Mouse (Mus musculus): ENCODE measurements around the gene Ndufc2. TPM values are rescaled to one million over a fixed set of nuclear protein-coding genes. Genes with fewer than 3 reads are reported as not detected.

The Ndufc2 gene
- polyA plus RNA-seq (2015; fragmentation: Nextera tagmentation; extraction: Ambion mirVana) = 422 and 512 TPM in 2 replicates

DNA sequence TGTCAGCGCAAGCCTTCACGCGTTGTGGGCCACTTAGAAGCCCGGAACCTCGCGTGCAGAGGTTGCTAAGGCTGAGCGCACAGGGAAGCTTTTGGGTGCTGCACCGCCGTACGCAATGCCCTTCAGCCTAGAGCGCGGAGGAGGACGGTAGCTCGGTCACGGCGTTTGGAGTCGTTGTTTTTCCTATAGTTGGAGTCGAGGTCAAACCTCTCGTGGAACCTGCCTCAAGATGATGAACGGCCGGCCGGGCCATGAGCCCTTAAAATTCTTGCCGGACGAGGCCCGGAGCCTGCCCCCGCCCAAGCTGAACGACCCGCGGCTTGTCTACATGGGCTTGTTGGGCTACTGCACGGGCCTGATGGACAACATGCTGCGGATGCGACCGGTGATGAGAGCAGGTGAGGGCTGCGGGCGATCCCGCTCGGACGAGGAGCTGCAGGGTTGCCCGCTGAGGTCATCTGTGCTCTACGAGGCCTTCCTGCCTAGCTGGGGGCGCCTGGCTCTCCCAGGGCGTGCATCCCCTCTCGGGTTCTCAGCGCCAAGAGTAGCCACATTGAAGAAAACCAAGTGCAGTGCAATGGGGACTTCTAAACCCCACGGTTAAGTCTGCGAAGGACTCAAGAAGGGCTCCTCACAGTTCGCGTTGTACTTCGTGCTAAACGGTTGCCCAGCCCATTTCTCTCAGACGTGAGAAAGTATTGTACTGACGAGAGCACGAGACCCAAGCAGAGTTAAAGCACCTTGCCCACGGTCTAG, at the start of gene Ndufc2:
Ndufc2 (plus strand) TSS at position 44 of the 756 bp plus-strand sequence.
- under 1% methylated on average over 54 of the region's 54 CpGs for WGBS
- H3K36me3 ChIP-seq (ENCODE audit: poor library complexity, severe bottlenecking) = peaks cover 20% of the 10 kb centered on the region

DNA sequence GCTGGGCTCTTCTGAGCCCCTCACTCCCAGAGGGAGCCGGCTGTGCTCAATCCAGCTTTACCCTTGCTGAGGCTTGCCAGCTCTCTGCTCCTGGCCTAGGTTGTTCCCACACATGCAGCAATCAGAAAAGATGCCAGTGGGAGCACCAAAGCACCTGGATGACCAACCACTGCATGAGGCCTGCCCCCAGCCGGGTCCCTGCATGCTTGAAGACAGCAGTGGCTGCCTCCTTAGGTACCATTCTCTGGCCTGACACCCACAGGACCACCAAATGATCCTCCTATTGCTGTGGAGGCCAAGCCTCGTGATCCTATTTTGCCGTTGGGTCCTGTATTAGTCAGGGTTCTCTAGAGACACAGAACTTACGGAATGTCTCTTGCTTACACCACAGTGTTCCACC, 48.9 kb upstream of the Ndufc2 start:
- WGBS = 86% methylated on average over 5 of the region's 5 CpGs

More for the DNA sequence above, at the start of gene Ndufc2:
- H3K4me1 ChIP-seq = peaks cover 20% of the 10 kb centered on the region
- ATAC-seq = peak; percentile 97
- H3K27ac ChIP-seq = peak within 1 kb of the TSS; percentile 49
- H3K27me3 ChIP-seq = no peaks in the 10 kb centered on the region
- peak within 1 kb of the TSS; percentile 88 for H3K9ac ChIP-seq
- H3K4me2 ChIP-seq = peak within 1 kb of the TSS; percentile 87
- H3K4me3 ChIP-seq = peak within 1 kb of the TSS; percentile 68
- no peaks in the 10 kb centered on the region for H3K9me3 ChIP-seq (replicated peaks)

DNA sequence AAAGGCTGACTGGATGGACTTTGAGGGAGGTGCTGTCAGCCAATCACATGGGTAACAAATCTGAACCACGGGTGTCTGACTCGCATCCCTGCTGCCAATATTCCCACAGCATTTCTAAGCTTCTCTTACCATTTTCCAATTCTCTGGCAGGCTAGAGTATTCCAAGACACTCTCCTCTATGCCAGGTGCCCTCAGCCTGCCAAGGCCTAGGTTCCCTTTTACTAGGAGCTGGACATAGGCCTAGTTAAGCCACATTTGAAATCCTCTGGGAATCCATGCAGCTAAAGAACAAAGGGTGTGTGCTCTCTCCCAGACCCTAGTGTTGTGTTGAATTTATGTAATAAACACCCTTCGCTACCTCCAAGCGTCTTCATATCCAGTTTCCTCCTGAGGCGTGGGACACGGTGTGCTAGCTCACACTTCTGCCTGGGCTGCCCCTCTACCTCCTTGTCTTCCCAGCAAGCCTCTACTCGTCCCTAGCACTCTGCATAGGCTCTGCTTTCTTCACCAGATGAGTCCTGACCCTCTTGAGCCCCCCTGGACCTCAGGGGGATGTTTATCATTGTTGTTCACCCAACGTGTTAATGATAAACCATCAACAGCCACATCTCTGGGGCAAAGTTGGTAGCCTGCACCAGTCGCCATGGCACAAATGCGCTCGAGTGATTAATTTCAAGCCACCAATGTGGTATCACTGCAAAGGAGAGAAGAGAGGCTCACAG, 47.9 kb upstream of the Ndufc2 start:
- Histone ChIP-seq H3K36me3 (ENCODE audit: poor library complexity, severe bottlenecking) (peaks cover 12% of the 10 kb centered on the region; the same call in 1 of the 2 replicates), H3K4me1 (0 out of 2 replicates have a peak, but pooled peaks cover 4% of the 10 kb centered on the region), H3K9ac (no peak overlapping the region), H3K27ac (no peak overlapping the region), H3K9me3 (replicated peaks) (no peaks in the 10 kb centered on the region), H3K4me3 (no peak overlapping the region), H3K4me2 (no peak overlapping the region), H3K27me3 (no peaks in the 10 kb centered on the region)
- ATAC-seq = no peak
- 85% methylated on average over 11 of the region's 11 CpGs for WGBS

More for the DNA sequence above, 48.9 kb upstream of the Ndufc2 start:
- no peak overlapping the region for H3K9ac ChIP-seq
- no peak overlapping the region for H3K27ac ChIP-seq
- H3K36me3 ChIP-seq (ENCODE audit: poor library complexity, severe bottlenecking) = peaks cover 12% of the 10 kb centered on the region; the same call in 1 of the 2 replicates
- no peak for ATAC-seq
- no peak overlapping the region for H3K4me3 ChIP-seq
- no peak overlapping the region for H3K4me2 ChIP-seq
- H3K4me1 ChIP-seq = peaks cover 8% of the 10 kb centered on the region; the same call in 1 of the 2 replicates
- H3K27me3 ChIP-seq = no peaks in the 10 kb centered on the region
- no peaks in the 10 kb centered on the region for H3K9me3 ChIP-seq (replicated peaks)

DNA sequence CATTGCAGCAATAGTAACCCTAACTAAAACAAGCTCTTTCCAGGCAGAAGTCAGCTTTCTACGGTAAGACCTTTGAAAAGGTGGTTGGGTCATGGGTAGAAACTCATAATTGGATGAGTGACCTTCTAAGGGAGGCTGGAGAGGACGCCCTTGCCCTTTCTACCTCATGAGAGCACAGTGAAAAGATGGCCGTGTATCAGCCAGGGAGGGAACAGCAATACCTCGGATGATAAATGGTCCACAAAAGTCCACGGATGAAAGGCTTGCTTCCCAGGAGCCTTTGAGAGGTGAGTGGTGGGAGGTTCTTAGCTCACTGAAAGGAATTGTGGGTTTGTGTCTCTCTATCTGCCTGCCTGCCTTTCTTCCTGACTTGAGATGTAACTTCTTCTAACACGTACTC, 46.4 kb upstream of the Ndufc2 start:
- WGBS = 87% methylated on average over 6 of the region's 6 CpGs
- ATAC-seq = no peak
- Histone ChIP-seq H3K27ac (no peak overlapping the region), H3K27me3 (no peaks in the 10 kb centered on the region), H3K36me3 (ENCODE audit: poor library complexity, severe bottlenecking) (0 out of 2 replicates have a peak, but pooled peaks cover 2% of the 10 kb centered on the region), H3K9me3 (replicated peaks) (no peaks in the 10 kb centered on the region), H3K4me1 (0 out of 2 replicates have a peak, but pooled peaks cover 4% of the 10 kb centered on the region), H3K4me2 (no peak overlapping the region), H3K9ac (no peak overlapping the region), H3K4me3 (no peak overlapping the region)

DNA sequence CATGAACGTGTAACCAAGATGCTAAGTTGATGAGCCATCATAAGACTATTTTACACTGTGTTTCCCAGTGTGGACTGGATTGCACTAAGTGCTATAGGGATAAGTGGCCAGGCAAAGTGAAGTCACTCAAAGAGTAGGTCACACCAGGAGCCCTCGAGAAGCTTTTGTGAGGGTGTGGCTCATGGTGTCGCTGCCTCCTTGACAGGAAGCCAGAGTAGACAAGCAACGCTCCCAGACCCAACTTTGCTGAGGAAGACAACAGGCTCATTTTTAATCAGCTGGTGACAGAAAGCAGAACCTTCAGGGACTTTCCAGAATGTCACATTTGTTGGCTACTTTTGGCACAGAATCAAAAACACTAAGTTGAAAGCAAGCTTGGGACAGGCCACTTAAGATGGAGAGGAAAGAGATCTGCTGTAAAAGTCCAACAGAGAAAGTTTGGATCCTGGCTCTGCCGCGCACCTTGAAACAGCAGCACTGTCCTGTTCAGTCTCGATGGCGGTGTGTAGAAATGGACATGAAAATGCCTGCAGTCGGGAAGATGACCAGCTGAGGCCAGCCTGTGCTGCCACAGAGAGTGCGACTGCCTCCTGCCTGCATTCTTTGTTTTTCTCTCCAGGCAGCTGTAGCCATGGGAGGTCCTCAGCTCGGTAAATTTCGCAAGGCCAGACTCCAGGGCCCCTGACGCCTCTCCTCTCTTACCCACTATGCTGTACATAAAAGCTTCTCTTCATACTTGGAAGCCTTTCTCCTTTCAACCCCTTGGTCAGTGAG, 44.5 kb upstream of the Ndufc2 start:
- H3K4me2 ChIP-seq = no peak overlapping the region
- no peaks in the 10 kb centered on the region for H3K9me3 ChIP-seq (replicated peaks)
- H3K4me3 ChIP-seq = no peak overlapping the region
- 0 out of 2 replicates have a peak, but pooled peaks cover 4% of the 10 kb centered on the region for H3K4me1 ChIP-seq
- no peak overlapping the region for H3K9ac ChIP-seq
- no peak overlapping the region for H3K27ac ChIP-seq
- 46% methylated on average over 13 of the region's 13 CpGs for WGBS
- ATAC-seq = no peak
- no peaks in the 10 kb centered on the region for H3K27me3 ChIP-seq
- no peaks in the 10 kb centered on the region for H3K36me3 ChIP-seq (ENCODE audit: poor library complexity, severe bottlenecking)

GRCm38 (mm10) chr7:97356253-97356652, 43.5 kb upstream of the Ndufc2 start:
- Histone ChIP-seq H3K27me3 (no peaks in the 10 kb centered on the region), H3K9ac (no peak overlapping the region), H3K4me1 (0 out of 2 replicates have a peak, but pooled peaks cover 4% of the 10 kb centered on the region), H3K9me3 (replicated peaks) (no peaks in the 10 kb centered on the region), H3K4me2 (no peak overlapping the region), H3K4me3 (no peak overlapping the region), H3K27ac (no peak overlapping the region), H3K36me3 (ENCODE audit: poor library complexity, severe bottlenecking) (no peaks in the 10 kb centered on the region)
- 70% methylated on average over 5 of the region's 5 CpGs for whole genome bisulfite sequencing
- ATAC-seq = no peak

GRCm38 (mm10) chr7:97356875-97357276, 42.9 kb upstream of the Ndufc2 start:
- ATAC-seq = no peak
- WGBS = 81% methylated on average over 5 of the region's 5 CpGs
- no peaks in the 10 kb centered on the region for H3K9me3 ChIP-seq (replicated peaks)

GRCm38 (mm10) chr7:97357840-97358239, 42.0 kb upstream of the Ndufc2 start:
- 0 out of 2 replicates have a peak, but pooled peaks cover 4% of the 10 kb centered on the region for H3K4me1 ChIP-seq
- ATAC-seq = no peak

More at GRCm38 (mm10) chr7:97356875-97357276, 42.9 kb upstream of the Ndufc2 start:
- no peaks in the 10 kb centered on the region for H3K36me3 ChIP-seq (ENCODE audit: poor library complexity, severe bottlenecking)
- no peak overlapping the region for H3K27ac ChIP-seq
- no peak overlapping the region for H3K9ac ChIP-seq
- H3K4me2 ChIP-seq = no peak overlapping the region
- H3K27me3 ChIP-seq = no peaks in the 10 kb centered on the region
- no peak overlapping the region for H3K4me3 ChIP-seq
- 0 out of 2 replicates have a peak, but pooled peaks cover 4% of the 10 kb centered on the region for H3K4me1 ChIP-seq

DNA sequence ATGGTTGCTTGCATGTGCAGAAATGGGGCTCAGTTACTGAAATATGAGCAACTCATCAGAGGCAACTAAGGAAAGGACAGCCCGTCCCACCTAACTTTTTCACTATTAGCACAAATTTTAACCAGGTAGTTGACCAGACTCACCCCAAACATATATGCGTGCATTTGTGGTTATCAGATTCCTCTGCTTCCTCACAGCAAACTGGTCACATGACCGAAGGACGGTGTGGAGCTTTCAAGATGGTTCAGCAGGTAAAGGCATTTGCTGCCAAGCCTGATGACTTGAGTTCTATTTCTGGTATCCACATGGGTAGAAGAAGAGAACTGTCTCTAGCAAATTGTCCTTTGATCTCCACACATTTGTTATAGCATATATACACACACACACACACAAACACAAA, 41.5 kb upstream of the Ndufc2 start:
- Histone ChIP-seq H3K9ac (no peak overlapping the region), H3K27me3 (no peaks in the 10 kb centered on the region), H3K9me3 (replicated peaks) (no peaks in the 10 kb centered on the region), H3K4me1 (0 out of 2 replicates have a peak, but pooled peaks cover 4% of the 10 kb centered on the region), H3K4me2 (no peak overlapping the region), H3K4me3 (no peak overlapping the region), H3K27ac (no peak overlapping the region), H3K36me3 (ENCODE audit: poor library complexity, severe bottlenecking) (no peaks in the 10 kb centered on the region)
- 86% methylated on average over 4 of the region's 4 CpGs for WGBS
- ATAC-seq = no peak

More at GRCm38 (mm10) chr7:97357840-97358239, 42.0 kb upstream of the Ndufc2 start:
- Histone ChIP-seq H3K27me3 (no peaks in the 10 kb centered on the region), H3K27ac (no peak overlapping the region), H3K9me3 (replicated peaks) (no peaks in the 10 kb centered on the region), H3K9ac (no peak overlapping the region), H3K4me3 (no peak overlapping the region), H3K36me3 (ENCODE audit: poor library complexity, severe bottlenecking) (no peaks in the 10 kb centered on the region), H3K4me2 (no peak overlapping the region)
- WGBS = 83% methylated on average over 3 of the region's 3 CpGs

- H3K4me2 ChIP-seq = no peak overlapping the region
- WGBS = 71% methylated on average over 5 of the region's 5 CpGs
- no peaks in the 10 kb centered on the region for H3K9me3 ChIP-seq (replicated peaks)
- no peak overlapping the region for H3K4me3 ChIP-seq
- no peak for ATAC-seq
- H3K4me1 ChIP-seq = 0 out of 2 replicates have a peak, but pooled peaks cover 4% of the 10 kb centered on the region
- no peak overlapping the region for H3K27ac ChIP-seq
- no peak overlapping the region for H3K9ac ChIP-seq
- H3K27me3 ChIP-seq = no peaks in the 10 kb centered on the region
- no peaks in the 10 kb centered on the region for H3K36me3 ChIP-seq (ENCODE audit: poor library complexity, severe bottlenecking)
These were observed 39.6 kb upstream of the Ndufc2 start for GRCm38 (mm10) chr7:97360166-97360565.

GRCm38 (mm10) chr7:97360955-97361354, 38.8 kb upstream of the Ndufc2 start:
- H3K27ac ChIP-seq = no peak overlapping the region
- WGBS = 52% methylated on average over 3 of the region's 3 CpGs
- H3K9ac ChIP-seq = no peak overlapping the region
- no peaks in the 10 kb centered on the region for H3K4me1 ChIP-seq
- no peaks in the 10 kb centered on the region for H3K27me3 ChIP-seq
- no peaks in the 10 kb centered on the region for H3K9me3 ChIP-seq (replicated peaks)
- ATAC-seq = no peak
- H3K4me2 ChIP-seq = no peak overlapping the region
- H3K4me3 ChIP-seq = no peak overlapping the region
- H3K36me3 ChIP-seq (ENCODE audit: poor library complexity, severe bottlenecking) = no peaks in the 10 kb centered on the region

Data from forebrain, embryonic 13.5 days (tissue).